In the genomic region with DNA sequence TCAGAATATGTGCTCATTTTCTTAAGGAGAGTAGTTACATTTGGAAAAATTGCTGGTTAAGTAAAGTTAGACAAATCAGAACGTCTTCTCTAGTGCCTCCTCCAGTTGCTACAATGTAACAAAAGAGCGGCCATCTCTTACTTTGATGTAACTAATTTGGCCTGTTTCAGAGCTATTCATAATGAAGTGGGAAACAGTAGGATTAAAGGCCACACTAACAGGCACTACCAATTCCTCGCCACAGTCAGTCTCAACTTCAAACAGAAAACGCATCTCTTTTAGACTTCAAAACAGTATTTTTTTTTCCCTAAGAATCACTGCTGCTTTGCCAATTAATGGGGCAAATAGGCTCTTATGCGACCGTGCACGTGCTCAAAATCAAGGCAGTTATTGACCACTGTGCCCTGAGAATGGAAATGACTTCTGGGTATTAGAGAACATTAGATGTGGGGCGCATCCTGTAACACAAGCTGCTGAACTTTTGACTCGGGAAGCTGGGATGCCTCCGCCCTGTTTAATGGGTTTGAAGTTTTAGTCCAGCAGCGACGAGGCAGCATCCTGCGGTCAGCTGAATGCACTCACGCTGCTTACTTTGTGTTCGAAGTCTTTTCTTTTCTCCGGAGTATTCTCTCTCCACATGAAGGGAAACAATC, we compare ENCODE assay signal across 14 mouse cellular contexts.
DNase-seq lines count a peak whose midpoint lies in the region; ATAC-seq and TF ChIP-seq lines count a peak whose summit lies in the region.
"Had no signal": no experiment of that assay in that cellular context is flagged by ENCODE, and none has a peak within 500 bp of the region (broad histone marks: within the 10 kb centered on the region; RNA-seq: fewer than 3 reads in every experiment).

No protein-coding gene starts in this region.

- H3K36me3 ChIP-seq in testis, adult 2 months (ENCODE audit: control insufficient read depth, insufficient read depth, low read length): no peaks in the 10 kb centered on the region
- no peaks in the 10 kb centered on the region for H3K36me3 ChIP-seq in hindbrain, embryonic 10.5 days
- H3K36me3 ChIP-seq in midbrain, embryonic 15.5 days (replicated peaks): no peaks in the 10 kb centered on the region
- no peaks in the 10 kb centered on the region for H3K36me3 ChIP-seq in stomach, postnatal 0 days (ENCODE audit: control insufficient read depth, insufficient read depth, low read length)
- H3K36me3 ChIP-seq: limb, embryonic 15.5 days had no signal

- no peak for TF ChIP-seq CTCF in testis, adult 2 months (IDR thresholded peaks at IDR 0.05; ENCODE audit: control insufficient read depth, insufficient read depth, insufficient replicate concordance, low read depth, low read length)
- no peak for TF ChIP-seq CTCF in stomach, postnatal 0 days (IDR thresholded peaks at IDR 0.05; ENCODE audit: low read depth)

- peak overlapping the region; percentile 46 for H3K4me3 ChIP-seq in testis, adult 2 months (ENCODE audit: control insufficient read depth, low read depth, low read length)
- 0 out of 2 replicates have a peak overlapping the region, but pooled peaks have one; percentile 9 for H3K4me3 ChIP-seq in hindbrain, embryonic 10.5 days
- H3K4me3 ChIP-seq in midbrain, embryonic 15.5 days: peak overlapping the region; percentile 13; the same call in 1 of the 2 replicates
- H3K4me3 ChIP-seq in stomach, postnatal 0 days (ENCODE audit: low read depth, low read length): no peak overlapping the region
- H3K4me3 ChIP-seq: limb, embryonic 15.5 days had no signal

- no peak for TF ChIP-seq POLR2A in testis, adult 2 months (IDR thresholded peaks at IDR 0.05; ENCODE audit: control insufficient read depth, low read depth, low read length)

- no peaks in the 10 kb centered on the region for H3K9me3 ChIP-seq in hindbrain, embryonic 10.5 days
- H3K9me3 ChIP-seq in midbrain, embryonic 15.5 days: no peaks in the 10 kb centered on the region
- no peaks in the 10 kb centered on the region for H3K9me3 ChIP-seq in stomach, postnatal 0 days (ENCODE audit: control insufficient read depth, low read length)
- H3K9me3 ChIP-seq: limb, embryonic 15.5 days had no signal

- no peak for TF ChIP-seq EP300 in stomach, postnatal 0 days (optimal IDR thresholded peaks at IDR 0.05)

- H3K4me2 ChIP-seq in midbrain, embryonic 15.5 days: peak overlapping the region; percentile 37
- no peak overlapping the region for H3K4me2 ChIP-seq in stomach, postnatal 0 days (replicated peaks; ENCODE audit: low read depth)
- H3K4me2 ChIP-seq: limb, embryonic 15.5 days had no signal

- no peak for DNase-seq in testis, postnatal 10 days (ENCODE audit: low spot score)
- peak; percentile 16 for DNase-seq in hindbrain, embryonic 10.5 days (ENCODE audit: low spot score)
- no peak for DNase-seq in cerebellum, adult 18-20 months
- DNase-seq in T-cell, adult 2 months (ENCODE audit: low spot score): no peak
- no peak for DNase-seq in stomach, postnatal 0 days (ENCODE audit: low spot score)
- DNase-seq: cerebellum, postnatal 36 days; kidney, adult 9 months; layer of hippocampus, adult 9-11 months; lung, postnatal 10 days had no signal

- no peak overlapping the region for H3K9ac ChIP-seq in midbrain, embryonic 15.5 days
- no peak overlapping the region for H3K9ac ChIP-seq in stomach, postnatal 0 days (ENCODE audit: low read length)
- H3K9ac ChIP-seq: limb, embryonic 15.5 days had no signal

- ATAC-seq in midbrain, embryonic 15.5 days (replicated peaks): peak; percentile 71
- ATAC-seq in frontal cortex, adult (ENCODE audit: low TSS enrichment): no peak
- no peak for ATAC-seq in stomach, postnatal 0 days (ENCODE audit: low FRiP score, low TSS enrichment)
- ATAC-seq: Patski had no signal

- no peaks in the 10 kb centered on the region for H3K27me3 ChIP-seq in testis, adult 2 months (ENCODE audit: control insufficient read depth, insufficient read depth, low read length)
- H3K27me3 ChIP-seq in hindbrain, embryonic 10.5 days (ENCODE audit: insufficient read depth, poor library complexity, severe bottlenecking): no peaks in the 10 kb centered on the region
- H3K27me3 ChIP-seq in midbrain, embryonic 15.5 days (replicated peaks): no peaks in the 10 kb centered on the region
- H3K27me3 ChIP-seq in stomach, postnatal 0 days (ENCODE audit: control insufficient read depth, insufficient read depth, low read length): no peaks in the 10 kb centered on the region
- H3K27me3 ChIP-seq: limb, embryonic 15.5 days; Patski had no signal

- H3K27ac ChIP-seq in testis, adult 2 months (ENCODE audit: control insufficient read depth, insufficient read depth, low read depth, low read length): no peak overlapping the region; the same call in 1 of the 2 replicates
- no peak overlapping the region for H3K27ac ChIP-seq in hindbrain, embryonic 10.5 days
- H3K27ac ChIP-seq in midbrain, embryonic 15.5 days: no peak overlapping the region
- no peak overlapping the region for H3K27ac ChIP-seq in stomach, postnatal 0 days (replicated peaks)
- H3K27ac ChIP-seq: limb, embryonic 15.5 days had no signal

- WGBS in hindbrain, embryonic 10.5 days: 21% methylated on average over 16 of the region's 16 CpGs
- WGBS in midbrain, embryonic 15.5 days: 10% methylated on average over 16 of the region's 16 CpGs
- 54% methylated on average over 16 of the region's 16 CpGs for WGBS in stomach, postnatal 0 days

- H3K4me1 ChIP-seq in testis, adult 2 months (ENCODE audit: control insufficient read depth, insufficient read depth, low read length): peaks cover 3% of the 10 kb centered on the region; the same call in 1 of the 2 replicates
- H3K4me1 ChIP-seq in hindbrain, embryonic 10.5 days (replicated peaks): peaks cover 8% of the 10 kb centered on the region; the same call in 1 of the 2 replicates
- H3K4me1 ChIP-seq in midbrain, embryonic 15.5 days: peaks cover 6% of the 10 kb centered on the region
- H3K4me1 ChIP-seq in stomach, postnatal 0 days (replicated peaks; ENCODE audit: control insufficient read depth, insufficient read depth): no peaks in the 10 kb centered on the region
- H3K4me1 ChIP-seq: limb, embryonic 15.5 days had no signal
